Mouse (Mus musculus): ENCODE measurements at regions not wholly inside any gene's neighbourhood (a gene's known extent, or its start where the extent isn't known, plus 50 kb on each side); places are given as distances from the start of the nearest gene placed in this dataset.

DNA sequence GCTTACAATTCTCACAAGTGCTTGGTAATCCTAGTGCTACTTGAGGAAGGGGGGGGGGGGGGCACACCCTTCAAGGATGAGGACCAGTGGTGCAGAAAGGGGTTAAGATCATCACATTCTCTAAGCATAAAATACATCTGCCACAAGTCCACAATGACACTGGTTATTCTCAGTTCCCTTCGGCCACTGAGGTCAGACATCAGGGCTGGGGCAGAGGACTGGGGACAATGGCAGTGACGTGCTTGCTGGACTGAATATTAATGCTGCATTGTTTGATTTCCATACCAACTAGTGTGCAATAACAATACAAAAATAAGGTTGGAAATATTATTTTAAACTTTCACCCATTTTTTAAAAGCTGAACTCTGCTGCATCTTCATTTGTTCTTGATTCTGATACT is 2779.1 kb downstream of the 9330182O14Rik start:
- Histone ChIP-seq H3K9ac (ENCODE audit: low read depth, low read length) (no peak overlapping the region), H3K36me3 (ENCODE audit: control insufficient read depth, insufficient read depth) (no peaks in the 10 kb centered on the region), H3K27ac (ENCODE audit: low read depth, low read length) (no peak overlapping the region), H3K27me3 (replicated peaks; ENCODE audit: control insufficient read depth, insufficient read depth, low read length) (no peaks in the 10 kb centered on the region), H3K9me3 (ENCODE audit: control insufficient read depth) (no peaks in the 10 kb centered on the region), H3K4me3 (ENCODE audit: low read depth, low read length) (no peak overlapping the region), H3K4me1 (replicated peaks; ENCODE audit: control insufficient read depth, insufficient read depth, low read length) (no peaks in the 10 kb centered on the region), H3K4me2 (replicated peaks; ENCODE audit: low read depth) (no peak overlapping the region)
- no peak for TF ChIP-seq CTCF (IDR thresholded peaks at IDR 0.05; ENCODE audit: low read depth)
- ATAC-seq, result no peak
- WGBS, result 78% methylated on average over 2 of the region's 2 CpGs

DNA sequence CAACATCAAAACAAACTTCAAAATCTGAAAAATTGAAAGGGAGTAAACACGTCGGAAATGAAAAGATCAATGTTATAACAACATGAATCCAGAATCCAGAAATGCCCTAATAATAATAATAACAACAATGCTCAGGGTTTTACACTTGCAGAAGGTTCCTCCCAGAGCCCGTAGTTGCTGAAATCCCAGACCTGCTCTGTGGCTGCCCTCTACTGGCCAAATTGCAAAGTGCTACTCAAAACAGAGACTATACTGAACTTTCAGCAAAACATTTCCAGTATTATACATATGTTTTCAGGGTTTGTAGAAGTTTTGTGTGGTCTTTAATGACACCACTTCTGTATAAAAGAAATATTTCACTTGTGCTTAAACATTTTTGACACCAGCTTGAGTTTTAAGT is 2779.9 kb downstream of the 9330182O14Rik start:
- no peak overlapping the region for H3K4me2 ChIP-seq (replicated peaks; ENCODE audit: low read depth)
- no peak for ATAC-seq
- no peak overlapping the region for H3K4me3 ChIP-seq (ENCODE audit: low read depth, low read length)
- H3K9me3 ChIP-seq (ENCODE audit: control insufficient read depth), result no peaks in the 10 kb centered on the region
- no peaks in the 10 kb centered on the region for H3K4me1 ChIP-seq (replicated peaks; ENCODE audit: control insufficient read depth, insufficient read depth, low read length)
- 3% methylated on average over 3 of the region's 3 CpGs for WGBS
- no peaks in the 10 kb centered on the region for H3K27me3 ChIP-seq (replicated peaks; ENCODE audit: control insufficient read depth, insufficient read depth, low read length)
- H3K27ac ChIP-seq (ENCODE audit: low read depth, low read length), result no peak overlapping the region
- H3K9ac ChIP-seq (ENCODE audit: low read depth, low read length), result no peak overlapping the region
- TF ChIP-seq CTCF (IDR thresholded peaks at IDR 0.05; ENCODE audit: low read depth), result peak; percentile 87
- H3K36me3 ChIP-seq (ENCODE audit: control insufficient read depth, insufficient read depth), result no peaks in the 10 kb centered on the region

DNA sequence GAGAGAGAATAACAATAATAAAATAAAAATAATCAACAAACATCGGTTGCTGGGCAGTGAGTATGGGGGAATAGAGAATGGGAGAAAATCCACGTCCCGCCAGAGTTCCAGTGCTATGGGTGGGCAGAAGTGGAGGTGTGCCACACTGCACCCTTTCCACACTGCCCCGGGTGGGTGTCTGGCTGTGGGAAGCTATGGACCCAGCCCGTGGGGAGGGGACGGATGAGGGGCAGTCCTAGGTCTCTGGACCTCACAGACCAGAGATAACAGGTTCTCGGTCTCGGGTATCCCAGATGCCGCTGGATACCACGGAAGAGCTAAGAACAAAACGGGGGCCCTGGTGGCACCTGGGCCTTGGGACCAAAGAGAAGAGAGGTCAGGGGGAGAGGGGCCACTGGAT is 2781.0 kb downstream of the 9330182O14Rik start:
- no peaks in the 10 kb centered on the region for H3K27me3 ChIP-seq (replicated peaks; ENCODE audit: control insufficient read depth, insufficient read depth, low read length)
- TF ChIP-seq CTCF (IDR thresholded peaks at IDR 0.05; ENCODE audit: low read depth), result no peak
- no peak overlapping the region for H3K4me3 ChIP-seq (ENCODE audit: low read depth, low read length)

DNA sequence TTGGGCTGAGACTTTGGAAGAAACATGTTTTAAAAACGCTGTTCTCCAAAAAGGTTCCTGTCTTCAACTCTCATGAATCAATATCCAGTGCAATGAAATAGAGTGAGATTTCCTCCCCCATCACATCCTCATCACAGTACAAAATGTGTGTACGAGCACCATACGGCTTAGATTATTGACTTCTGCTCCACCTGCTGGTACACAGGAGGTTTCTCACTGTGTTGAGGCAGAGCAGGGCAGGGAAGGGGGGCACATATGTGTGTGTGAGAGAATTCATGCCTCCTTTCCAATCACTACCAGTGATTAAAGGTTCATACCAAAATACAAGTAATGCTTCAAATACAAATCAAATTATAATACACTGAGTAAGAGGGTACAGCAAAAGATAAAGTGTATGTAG is 2787.5 kb downstream of the 9330182O14Rik start:
- peak; percentile 23; the same call in 1 of the 2 replicates for TF ChIP-seq CTCF (IDR thresholded peaks at IDR 0.05; ENCODE audit: low read depth)
- Histone ChIP-seq H3K4me2 (replicated peaks; ENCODE audit: low read depth) (no peak overlapping the region), H3K9me3 (ENCODE audit: control insufficient read depth) (no peaks in the 10 kb centered on the region), H3K27ac (ENCODE audit: low read depth, low read length) (no peak overlapping the region), H3K27me3 (replicated peaks; ENCODE audit: control insufficient read depth, insufficient read depth, low read length) (no peaks in the 10 kb centered on the region), H3K4me1 (replicated peaks; ENCODE audit: control insufficient read depth, insufficient read depth, low read length) (no peaks in the 10 kb centered on the region), H3K9ac (ENCODE audit: low read depth, low read length) (no peak overlapping the region), H3K4me3 (ENCODE audit: low read depth, low read length) (no peak overlapping the region), H3K36me3 (ENCODE audit: control insufficient read depth, insufficient read depth) (no peaks in the 10 kb centered on the region)
- no peak for ATAC-seq
- WGBS, result 55% methylated on average over 3 of the region's 3 CpGs

More for the DNA sequence above, 2781.0 kb downstream of the 9330182O14Rik start:
- ATAC-seq, result no peak
- H3K4me2 ChIP-seq (replicated peaks; ENCODE audit: low read depth), result no peak overlapping the region
- no peaks in the 10 kb centered on the region for H3K4me1 ChIP-seq (replicated peaks; ENCODE audit: control insufficient read depth, insufficient read depth, low read length)
- no peak overlapping the region for H3K27ac ChIP-seq (ENCODE audit: low read depth, low read length)
- 89% methylated on average over 11 of the region's 11 CpGs for WGBS
- H3K9ac ChIP-seq (ENCODE audit: low read depth, low read length), result no peak overlapping the region
- H3K9me3 ChIP-seq (ENCODE audit: control insufficient read depth), result no peaks in the 10 kb centered on the region
- no peaks in the 10 kb centered on the region for H3K36me3 ChIP-seq (ENCODE audit: control insufficient read depth, insufficient read depth)

DNA sequence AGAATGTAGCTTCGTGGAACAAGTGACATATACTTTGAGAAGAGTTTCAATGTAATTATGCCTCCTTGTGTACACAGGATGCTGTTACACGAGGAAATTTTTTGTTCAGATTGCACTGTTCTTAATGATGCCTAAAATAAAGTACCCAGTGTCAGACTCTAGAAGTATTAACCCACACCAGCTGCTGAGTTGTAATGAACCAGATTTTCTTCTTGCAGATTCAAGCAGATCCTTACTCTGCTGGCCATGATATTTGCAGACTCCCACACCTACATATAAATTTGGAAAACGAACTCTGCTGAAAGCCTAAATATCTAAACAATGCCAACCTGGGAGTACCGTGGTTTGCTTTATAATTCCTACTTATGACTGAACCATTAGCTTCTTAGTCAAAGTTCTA is 2794.2 kb downstream of the 9330182O14Rik start:
- H3K9ac ChIP-seq (ENCODE audit: low read depth, low read length), result no peak overlapping the region
- no peaks in the 10 kb centered on the region for H3K27me3 ChIP-seq (replicated peaks; ENCODE audit: control insufficient read depth, insufficient read depth, low read length)
- H3K36me3 ChIP-seq (ENCODE audit: control insufficient read depth, insufficient read depth), result no peaks in the 10 kb centered on the region
- H3K27ac ChIP-seq (ENCODE audit: low read depth, low read length), result no peak overlapping the region
- TF ChIP-seq CTCF (IDR thresholded peaks at IDR 0.05; ENCODE audit: low read depth), result no peak
- H3K4me2 ChIP-seq (replicated peaks; ENCODE audit: low read depth), result no peak overlapping the region
- WGBS, result 68% methylated on average over 4 of the region's 4 CpGs
- H3K4me3 ChIP-seq (ENCODE audit: low read depth, low read length), result no peak overlapping the region
- no peak for ATAC-seq
- no peaks in the 10 kb centered on the region for H3K9me3 ChIP-seq (ENCODE audit: control insufficient read depth)
- H3K4me1 ChIP-seq (replicated peaks; ENCODE audit: control insufficient read depth, insufficient read depth, low read length), result no peaks in the 10 kb centered on the region

DNA sequence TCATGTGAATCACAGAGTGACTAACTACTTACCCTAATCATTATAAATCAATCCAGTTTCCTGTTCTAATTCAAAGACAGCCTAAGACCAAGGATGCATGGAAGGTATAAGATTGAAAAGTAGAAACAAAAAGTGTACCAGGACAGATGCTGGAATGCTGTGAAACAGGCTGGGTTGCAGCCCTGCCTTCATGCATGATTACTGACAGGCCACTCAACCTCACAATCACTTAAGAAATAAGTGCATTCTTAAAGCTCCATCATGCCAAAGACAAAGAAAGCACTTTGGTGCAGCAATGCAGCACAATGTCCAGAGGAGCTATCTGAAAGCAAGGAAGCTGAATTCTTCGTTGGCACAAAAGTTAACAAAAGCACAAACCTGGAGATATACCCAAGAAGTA is 2810.4 kb downstream of the 9330182O14Rik start:
- no peak overlapping the region for H3K4me2 ChIP-seq (replicated peaks; ENCODE audit: low read depth)
- H3K9ac ChIP-seq (ENCODE audit: low read depth, low read length), result no peak overlapping the region
- ATAC-seq, result no peak
- no peaks in the 10 kb centered on the region for H3K9me3 ChIP-seq (ENCODE audit: control insufficient read depth)
- H3K27me3 ChIP-seq (replicated peaks; ENCODE audit: control insufficient read depth, insufficient read depth, low read length), result no peaks in the 10 kb centered on the region
- no peaks in the 10 kb centered on the region for H3K4me1 ChIP-seq (replicated peaks; ENCODE audit: control insufficient read depth, insufficient read depth, low read length)
- no peak overlapping the region for H3K27ac ChIP-seq (ENCODE audit: low read depth, low read length)
- H3K36me3 ChIP-seq (ENCODE audit: control insufficient read depth, insufficient read depth), result no peaks in the 10 kb centered on the region
- 68% methylated on average over 1 of the region's 1 CpGs for WGBS
- no peak overlapping the region for H3K4me3 ChIP-seq (ENCODE audit: low read depth, low read length)
- TF ChIP-seq CTCF (IDR thresholded peaks at IDR 0.05; ENCODE audit: low read depth), result no peak

DNA sequence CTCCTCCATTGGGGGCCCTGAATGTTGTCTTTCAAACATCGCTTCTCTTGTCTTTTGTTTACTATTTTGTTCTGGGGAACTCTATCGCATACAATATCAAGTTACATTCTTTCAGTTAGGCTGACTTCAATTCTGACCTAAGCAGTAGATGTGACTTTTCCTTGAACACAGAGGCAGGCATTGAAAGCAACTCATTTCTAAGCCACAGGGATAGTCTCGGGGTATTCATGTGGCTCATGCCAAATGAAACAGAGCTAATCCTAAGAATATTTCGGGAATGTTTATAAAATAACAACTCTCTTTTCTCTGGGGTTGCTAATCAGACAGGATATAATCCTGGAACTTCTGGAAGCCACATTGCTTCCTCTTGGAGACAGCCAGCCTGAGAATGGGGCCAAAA is 2821.0 kb downstream of the 9330182O14Rik start:
- Histone ChIP-seq H3K4me3 (ENCODE audit: low read depth, low read length) (no peak overlapping the region), H3K4me1 (replicated peaks; ENCODE audit: control insufficient read depth, insufficient read depth, low read length) (no peaks in the 10 kb centered on the region), H3K4me2 (replicated peaks; ENCODE audit: low read depth) (no peak overlapping the region), H3K27ac (ENCODE audit: low read depth, low read length) (no peak overlapping the region), H3K9me3 (ENCODE audit: control insufficient read depth) (no peaks in the 10 kb centered on the region), H3K27me3 (replicated peaks; ENCODE audit: control insufficient read depth, insufficient read depth, low read length) (no peaks in the 10 kb centered on the region), H3K9ac (ENCODE audit: low read depth, low read length) (no peak overlapping the region), H3K36me3 (ENCODE audit: control insufficient read depth, insufficient read depth) (no peaks in the 10 kb centered on the region)
- WGBS, result 63% methylated on average over 4 of the region's 4 CpGs
- no peak for TF ChIP-seq CTCF (IDR thresholded peaks at IDR 0.05; ENCODE audit: low read depth)
- ATAC-seq, result no peak
